ENCODE assay signal across 15 mouse cellular contexts in the genomic region with DNA sequence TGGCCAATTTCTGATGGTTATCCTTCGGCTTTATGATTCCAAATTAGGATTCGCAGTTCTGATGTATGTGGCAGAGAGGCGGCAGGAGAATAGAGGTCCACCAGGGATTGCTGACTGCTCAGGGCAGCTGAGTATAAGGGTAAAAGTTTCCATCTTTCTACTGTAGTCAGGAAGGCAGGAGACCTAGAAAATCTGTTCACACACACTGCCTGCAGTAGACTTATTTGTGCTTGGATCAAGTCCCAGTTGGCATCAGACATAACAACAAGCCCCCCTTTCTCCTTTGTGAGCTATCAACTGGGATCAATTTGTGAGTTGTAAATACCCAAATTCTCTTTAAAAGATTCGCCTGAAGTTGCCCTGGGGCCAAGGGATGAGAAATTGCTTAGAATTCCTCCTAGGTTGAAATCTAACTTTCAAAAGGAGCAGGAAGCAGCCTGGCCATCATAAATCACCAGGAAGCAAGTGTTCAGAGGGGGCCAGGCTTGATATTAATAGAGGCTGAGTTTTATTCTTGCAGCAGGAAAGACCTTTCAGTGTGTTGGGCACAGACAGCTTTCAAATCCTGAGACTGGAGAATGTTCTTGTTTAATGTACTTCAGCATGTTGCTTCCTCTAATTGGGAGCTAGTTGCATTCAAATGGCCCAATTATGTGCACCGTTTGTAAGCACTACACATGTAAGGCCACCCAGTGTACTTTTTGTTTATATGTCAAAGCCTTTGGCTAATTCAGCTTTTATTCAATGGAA. TPM values are rescaled to one million over a fixed set of nuclear protein-coding genes. Genes with fewer than 3 reads are reported as not detected.
DNase-seq lines count a peak whose midpoint lies in the region; ATAC-seq lines count a peak whose summit lies in the region.
"Had no signal": no experiment of that assay in that cellular context is flagged by ENCODE, and none has a peak within 500 bp of the region (broad histone marks: within the 10 kb centered on the region; RNA-seq: fewer than 3 reads in every experiment).

No protein-coding gene starts in this region.

- H3K4me1 ChIP-seq in lung, embryonic 15.5 days = peaks cover 46% of the 10 kb centered on the region
- peaks cover 15% of the 10 kb centered on the region for H3K4me1 ChIP-seq in neural tube, embryonic 15.5 days

- H3K9me3 ChIP-seq in lung, embryonic 15.5 days = peaks cover 4% of the 10 kb centered on the region; the same call in 1 of the 2 replicates
- no peaks in the 10 kb centered on the region for H3K9me3 ChIP-seq in neural tube, embryonic 15.5 days (replicated peaks)
- H3K9me3 ChIP-seq: G1E had no signal

- no peak overlapping the region for H3K4me2 ChIP-seq in lung, embryonic 15.5 days
- H3K4me2 ChIP-seq in neural tube, embryonic 15.5 days = no peak overlapping the region

- DNase-seq in embryo, embryonic 11 days = peak; percentile 29
- DNase-seq in embryo, embryonic 9.5 days (ENCODE audit: extremely low spot score) = no peak
- no peak for DNase-seq in lung, postnatal 36 days
- peak; percentile 42 for DNase-seq in kidney, adult 9 months
- DNase-seq in layer of hippocampus, postnatal 14 days (ENCODE audit: low spot score in 2 of 2) = no peak
- DNase-seq in frontal cortex, postnatal 14 days (ENCODE audit: low spot score in 2 of 2) = no peak
- DNase-seq: heart, adult 2 months; left cerebral cortex, postnatal 4 days had no signal

- 65% methylated on average over 5 of the region's 5 CpGs for WGBS in lung, embryonic 15.5 days
- 52% methylated on average over 5 of the region's 5 CpGs for WGBS in neural tube, embryonic 15.5 days

- ATAC-seq in lung, embryonic 15.5 days (ENCODE audit: borderline replicate concordance, extremely low read depth, low FRiP score, low TSS enrichment) = peak; percentile 50; the same call in 1 of the 2 replicates
- peak; percentile 78 for ATAC-seq in neural tube, embryonic 15.5 days (ENCODE audit: low FRiP score)

- H3K27ac ChIP-seq in lung, embryonic 15.5 days = peak overlapping the region; percentile 62
- H3K27ac ChIP-seq in neural tube, embryonic 15.5 days (replicated peaks) = peak overlapping the region; percentile 54; the same call in 1 of the 2 replicates
- H3K27ac ChIP-seq: heart, adult 2 months; layer of hippocampus, adult 2 months had no signal

- no peak overlapping the region for H3K9ac ChIP-seq in lung, embryonic 15.5 days
- no peak overlapping the region for H3K9ac ChIP-seq in neural tube, embryonic 15.5 days (replicated peaks)

- no peaks in the 10 kb centered on the region for H3K36me3 ChIP-seq in lung, embryonic 15.5 days
- no peaks in the 10 kb centered on the region for H3K36me3 ChIP-seq in neural tube, embryonic 15.5 days
- H3K36me3 ChIP-seq: G1E had no signal

- H3K27me3 ChIP-seq in lung, embryonic 15.5 days = no peaks in the 10 kb centered on the region
- no peaks in the 10 kb centered on the region for H3K27me3 ChIP-seq in neural tube, embryonic 15.5 days (replicated peaks)

- H3K4me3 ChIP-seq in lung, embryonic 15.5 days = no peak overlapping the region
- H3K4me3 ChIP-seq in neural tube, embryonic 15.5 days (replicated peaks) = no peak overlapping the region
- H3K4me3 ChIP-seq: heart, adult 2 months; layer of hippocampus, adult 2 months; myocyte had no signal

RNA-seq across cellular contexts. Expression of gene Tmem212, which starts 41.6 kb away (rescaled TPM):
- 0.39 and 0.87 TPM in 2 replicates for polyA plus RNA-seq in lung, embryonic 15.5 days (2015; fragmentation: Nextera tagmentation; extraction: Ambion mirVana)
- 0.82 and 0.98 TPM in 2 replicates for polyA plus RNA-seq in neural tube, embryonic 15.5 days (2015; fragmentation: Nextera tagmentation; extraction: Ambion mirVana)
- 1 to 10 TPM; 1.5 to 6.2 TPM for total RNA-seq in layer of hippocampus, postnatal 14 days (2021)
- total RNA-seq: G1E; heart, adult 2 months; megakaryocyte progenitor cell, adult 5-6 weeks had no signal
- polyA plus RNA-seq: G1E; hindbrain, embryonic 11.5 days; myocyte had no signal

Comparison
In these comparisons a context has a peak if more than half of its experiments do, and no peak if none do; other contexts are left out.
1. DNase-seq: peak in embryo, embryonic 11 days (single experiment) and kidney, adult 9 months (single experiment); none in embryo, embryonic 9.5 days (single experiment), lung, postnatal 36 days (single experiment), layer of hippocampus, postnatal 14 days (0 of 2) and frontal cortex, postnatal 14 days (0 of 2).